Mouse (Mus musculus) embryonic facial prominence, embryonic 11.5 days (tissue): ENCODE data around the gene Itpripl2. TPM values are rescaled to one million over a fixed set of nuclear protein-coding genes. Genes with fewer than 3 reads are reported as not detected.

Source experiments
- ATAC-seq: fragments of 200-750 bp; cut with Nextera tagmentation; replicated peaks from 2 replicates; pipeline ENCODE4 v1.8.0; 2017; ENCODE audit warnings: low read depth; ENCODE audit not compliant: insufficient number of reproducible peaks, low FRiP score, low TSS enrichment
- DNase-seq: peaks from one replicate; pipeline ENCODE4 v3.0.0-alpha.2; 2015; ENCODE audit warnings: low spot score
- H3K27ac ChIP-seq: fragments of 300-500 bp; sonication (generic); replicated peaks from 2 replicates; pipeline ENCODE4 v1.5.1; 2014; ENCODE audit warnings: mild to moderate bottlenecking, low read depth, low read length, control low read depth
- H3K27me3 ChIP-seq: fragments of 300-500 bp; sonication (generic); 2 replicates; pipeline ENCODE4 v1.6.1; 2014; ENCODE audit warnings: mild to moderate bottlenecking, low read length, moderate library complexity, mixed read lengths; ENCODE audit not compliant: control insufficient read depth, insufficient read depth
- H3K36me3 ChIP-seq: fragments of 300-500 bp; sonication (generic); replicated peaks from 2 replicates; pipeline ENCODE4 v1.6.1; 2014; ENCODE audit warnings: low read depth, mild to moderate bottlenecking, low read length, moderate library complexity, mixed read lengths; ENCODE audit not compliant: control insufficient read depth, insufficient read depth
- H3K4me1 ChIP-seq: fragments of 300-500 bp; sonication (generic); 2 replicates; pipeline ENCODE4 v1.6.1; 2014; ENCODE audit warnings: low read length, mixed read lengths; ENCODE audit not compliant: control insufficient read depth, insufficient read depth
- H3K4me2 ChIP-seq: fragments of 300-500 bp; sonication (generic); 2 replicates; pipeline ENCODE4 v1.6.1; 2014; ENCODE audit warnings: low read depth, mild to moderate bottlenecking, control low read depth, low read length, moderate library complexity
- H3K4me3 ChIP-seq: fragments of 300-500 bp; sonication (generic); 2 replicates; pipeline ENCODE4 v1.5.1; 2014; ENCODE audit warnings: low read depth, low read length, control low read depth
- H3K9ac ChIP-seq: fragments of 300-500 bp; sonication (generic); replicated peaks from 2 replicates; pipeline ENCODE4 v1.6.1; 2014; ENCODE audit warnings: mild to moderate bottlenecking, control low read depth, low read length
- H3K9me3 ChIP-seq: fragments of 300-500 bp; sonication (generic); replicated peaks from 2 replicates; pipeline ENCODE4 v1.6.1; 2016; ENCODE audit warnings: mild to moderate bottlenecking, low read length, inconsistent platforms, mixed read lengths; ENCODE audit not compliant: control insufficient read depth
- WGBS: fragments of 180-500 bp; shearing (Covaris S2); extraction: QIAGEN DNeasy Blood & Tissue Kit; methylation state at CpG from one replicate; pipeline ENCODE4 v1.1.7; 2014; 5-methylcytosine and 5-hydroxymethylcytosine counted together
- polyA plus RNA-seq: library from polyadenylated mRNA; unstranded; fragments of >200 nt; fragmentation: Nextera tagmentation; extraction: Ambion mirVana; gene quantifications from 2 replicates; pipeline ENCODE4 v1.2.1, GENCODE M21; 2014

The Itpripl2 gene
- polyA plus RNA-seq, 1 experiment from 2014 or later = 1.8 TPM

GRCm38 (mm10) chr7:118443895-118444485 lies 47.8 kb downstream of the Itpripl2 start:
- Histone ChIP-seq H3K36me3 (no peaks in the 10 kb centered on the region), H3K27me3 (peaks cover 5% of the 10 kb centered on the region; the same call in 1 of the 2 replicates), H3K4me1 (peaks cover 13% of the 10 kb centered on the region), H3K9me3 (no peaks in the 10 kb centered on the region), H3K9ac (no peak overlapping the region), H3K4me2 (no peak overlapping the region), H3K27ac (no peak overlapping the region), H3K4me3 (no peak overlapping the region)
- DNase-seq (no peak), ATAC-seq (no peak)
- WGBS = 44% methylated on average over 7 of the region's 7 CpGs

GRCm38 (mm10) chr7:118443371-118443770 lies 48.4 kb downstream of the Itpripl2 start:
- Histone ChIP-seq H3K36me3 (no peaks in the 10 kb centered on the region), H3K27me3 (peaks cover 5% of the 10 kb centered on the region; the same call in 1 of the 2 replicates), H3K4me3 (no peak overlapping the region), H3K9me3 (no peaks in the 10 kb centered on the region), H3K9ac (no peak overlapping the region), H3K27ac (no peak overlapping the region), H3K4me1 (peaks cover 10% of the 10 kb centered on the region), H3K4me2 (no peak overlapping the region)
- DNase-seq (peak; percentile 32), ATAC-seq (no peak)
- 2% methylated on average over 9 of the region's 9 CpGs for WGBS

- 76% methylated on average over 6 of the region's 6 CpGs for WGBS
- Histone ChIP-seq H3K4me2 (no peak overlapping the region), H3K27me3 (no peaks in the 10 kb centered on the region), H3K9ac (no peak overlapping the region), H3K36me3 (no peaks in the 10 kb centered on the region), H3K4me3 (no peak overlapping the region), H3K27ac (no peak overlapping the region), H3K4me1 (peaks cover 3% of the 10 kb centered on the region; the same call in 1 of the 2 replicates), H3K9me3 (no peaks in the 10 kb centered on the region)
- ATAC-seq (no peak), DNase-seq (no peak)
These were observed 50.2 kb downstream of the Itpripl2 start for GRCm38 (mm10) chr7:118441535-118441934.

- ATAC-seq = no peak
- Histone ChIP-seq H3K9me3 (no peaks in the 10 kb centered on the region), H3K4me3 (no peak overlapping the region), H3K4me2 (no peak overlapping the region), H3K27me3 (no peaks in the 10 kb centered on the region), H3K9ac (no peak overlapping the region), H3K36me3 (no peaks in the 10 kb centered on the region), H3K4me1 (no peaks in the 10 kb centered on the region), H3K27ac (no peak overlapping the region)
- DNase-seq = peak; percentile 43
- 62% methylated on average over 7 of the region's 7 CpGs for WGBS
These were observed 54.5 kb downstream of the Itpripl2 start for GRCm38 (mm10) chr7:118437101-118437802.

Other genes with a start within 250 kb of the Itpripl2 start
- 17.6 and 18.7 TPM in 2 replicates for gene Smg1, start 248.3 kb downstream of the Itpripl2 start, polyA plus RNA-seq
- gene Syt17, start 43.8 kb downstream of the Itpripl2 start, polyA plus RNA-seq = 2.3 TPM in 2 replicates
- 107 and 110 TPM in 2 replicates for gene Coq7, start 41.4 kb upstream of the Itpripl2 start, polyA plus RNA-seq
- 5.9 and 7.3 TPM in 2 replicates for gene Tmc7, start 92.8 kb upstream of the Itpripl2 start, polyA plus RNA-seq
- gene Tmc5, start 105.3 kb upstream of the Itpripl2 start, polyA plus RNA-seq = 0.15 TPM in 1 of 2 replicates, not detected in the other
- 81.1 and 87.4 TPM in 2 replicates for gene Gde1, start 213.8 kb upstream of the Itpripl2 start, polyA plus RNA-seq
- 19.0 and 21.4 TPM in 2 replicates for gene Ccp110, start 220.6 kb upstream of the Itpripl2 start, polyA plus RNA-seq
- 76.3 and 79.5 TPM in 2 replicates for gene Vps35l, start 248.3 kb upstream of the Itpripl2 start, polyA plus RNA-seq